Mouse (Mus musculus) kidney, adult 2 months (tissue): ENCODE measurements around the gene Tmem50b.

ENCODE experiments used
- CTCF ChIP-seq: fragments of 200-500 bp; conservative IDR thresholded peaks from 2 replicates; pipeline ENCODE4 v1.5.1; 2011; ENCODE audit warnings: low read depth, mild to moderate bottlenecking, control low read depth, low read length, moderate library complexity, mixed read lengths; ENCODE audit not compliant: insufficient read depth, insufficient read length
- POLR2A ChIP-seq: fragments of 200-500 bp; IDR thresholded peaks from one replicate; pipeline ENCODE4 v1.6.1; 2011; ENCODE audit warnings: low read depth, low read length, control low read depth

GRCm38 (mm10) chr16:91597672-91598010 lies at the start of gene Tmem50b:
- TF ChIP-seq POLR2A (no peak), CTCF (no peak)
